Mouse (Mus musculus): ENCODE data around the gene Prdx2. TPM values are rescaled to one million over a fixed set of nuclear protein-coding genes. Genes with fewer than 3 reads are reported as not detected.

Gene Prdx2
- total RNA-seq, 1 experiment, result 328 TPM

- Histone ChIP-seq H3K36me3 (ENCODE audit: control insufficient read depth, insufficient read depth, low read length, poor library complexity, severe bottlenecking) (peaks cover 12% of the 10 kb centered on the region), H3K9ac (ENCODE audit: insufficient read depth, low read depth, low read length, poor library complexity, severe bottlenecking) (peak overlapping the region; percentile 89), H3K4me1 (ENCODE audit: control insufficient read depth in 2 of 2, insufficient read depth in 2 of 2, low read length in 2 of 2, poor library complexity in 1 of 2) (peaks cover 9 to 11% of the 10 kb centered on the region in 2 experiments), H3K27ac (ENCODE audit: insufficient read depth, low read depth, low read length, poor library complexity, severe bottlenecking) (peak overlapping the region; percentile 91), H3K9me3 (ENCODE audit: control insufficient read depth, insufficient read depth, low read depth, low read length) (no peaks in the 10 kb centered on the region), H3K4me3 (ENCODE audit: insufficient read depth in 1 of 2, low read depth in 1 of 2, low read length in 2 of 2, poor library complexity in 1 of 2, severe bottlenecking in 1 of 2) (peak overlapping the region; percentile 75 to 86)
- no peak; the same call in 1 of the 2 replicates for TF ChIP-seq ZNF384 (IDR thresholded peaks at IDR 0.05; ENCODE audit: low read depth, low read length)
- TF ChIP-seq MAFK (IDR thresholded peaks at IDR 0.05; ENCODE audit: insufficient read depth, low read depth, low read length), result no peak
- 0 out of 2 replicates have a peak, but pooled peaks have one; percentile 27 for TF ChIP-seq ZC3H11A (IDR thresholded peaks at IDR 0.05; ENCODE audit: borderline replicate concordance, low read depth, low read length)
- in situ Hi-C loops (cut with MboI; ENCODE audit: low sequenced_read_pairs in 2 of 2, unreplicated experiment in 2 of 2), result no loop called here
- no peak for DNase-seq (ENCODE audit: low read depth, low spot score)
These were observed 20.4 kb downstream of the Prdx2 start for GRCm38 (mm10) chr8:84989810-84990209.

DNA sequence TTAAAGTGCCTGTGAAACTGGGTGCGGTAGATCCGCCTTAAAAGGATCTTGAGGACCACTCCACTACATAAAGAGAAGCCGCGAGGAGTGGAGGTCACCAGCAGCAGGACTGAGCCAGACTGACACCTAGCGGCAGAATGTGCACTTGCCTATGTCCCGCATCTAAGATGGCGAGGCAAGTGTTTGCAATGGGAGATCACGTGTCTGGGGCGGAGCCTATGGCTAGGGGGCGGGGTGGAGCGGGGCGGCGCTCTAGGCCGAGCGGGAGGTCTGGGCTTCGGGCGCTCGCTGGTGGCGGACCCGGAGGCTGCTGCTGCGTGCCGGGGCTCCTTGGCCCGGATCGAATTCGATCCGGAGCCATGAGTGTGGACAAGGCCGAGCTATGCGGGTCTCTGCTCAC, 21.0 kb downstream of the Prdx2 start, which contains the start of gene Hook2:
Gene Hook2 (plus strand): TSS at position 255 of the 400 bp plus-strand sequence.
- H3K9ac ChIP-seq (ENCODE audit: insufficient read depth, low read depth, low read length, poor library complexity, severe bottlenecking), result peak within 1 kb of the TSS; percentile 97
- H3K27ac ChIP-seq (ENCODE audit: insufficient read depth, low read depth, low read length, poor library complexity, severe bottlenecking), result peak within 1 kb of the TSS; percentile 96
- no peak for TF ChIP-seq MAFK (IDR thresholded peaks at IDR 0.05; ENCODE audit: insufficient read depth, low read depth, low read length)
- TF ChIP-seq ZNF384 (IDR thresholded peaks at IDR 0.05; ENCODE audit: low read depth, low read length), result no peak
- 0 out of 2 replicates have a peak, but pooled peaks have one; percentile 38 for TF ChIP-seq HCFC1 (IDR thresholded peaks at IDR 0.05; ENCODE audit: borderline replicate concordance, insufficient read depth, low read length)
- no peak for TF ChIP-seq CHD2 (IDR thresholded peaks at IDR 0.05; ENCODE audit: low read depth, low read length)
- no peak for TF ChIP-seq ZC3H11A (IDR thresholded peaks at IDR 0.05; ENCODE audit: borderline replicate concordance, low read depth, low read length)
- no peaks in the 10 kb centered on the region for H3K9me3 ChIP-seq (ENCODE audit: control insufficient read depth, insufficient read depth, low read depth, low read length)
- in situ Hi-C loops (cut with MboI; ENCODE audit: low sequenced_read_pairs in 2 of 2, unreplicated experiment in 2 of 2), result no loop called here
- H3K4me1 ChIP-seq (ENCODE audit: control insufficient read depth in 2 of 2, insufficient read depth in 2 of 2, low read length in 2 of 2, poor library complexity in 1 of 2), result peaks cover 9 to 13% of the 10 kb centered on the region in 2 experiments
- peak; percentile 98 for DNase-seq (ENCODE audit: low read depth, low spot score)
- peak within 1 kb of the TSS; percentile 86 to 89 for H3K4me3 ChIP-seq (ENCODE audit: insufficient read depth in 1 of 2, low read depth in 1 of 2, low read length in 2 of 2, poor library complexity in 1 of 2, severe bottlenecking in 1 of 2)
- peaks cover 15% of the 10 kb centered on the region for H3K36me3 ChIP-seq (ENCODE audit: control insufficient read depth, insufficient read depth, low read length, poor library complexity, severe bottlenecking)

DNA sequence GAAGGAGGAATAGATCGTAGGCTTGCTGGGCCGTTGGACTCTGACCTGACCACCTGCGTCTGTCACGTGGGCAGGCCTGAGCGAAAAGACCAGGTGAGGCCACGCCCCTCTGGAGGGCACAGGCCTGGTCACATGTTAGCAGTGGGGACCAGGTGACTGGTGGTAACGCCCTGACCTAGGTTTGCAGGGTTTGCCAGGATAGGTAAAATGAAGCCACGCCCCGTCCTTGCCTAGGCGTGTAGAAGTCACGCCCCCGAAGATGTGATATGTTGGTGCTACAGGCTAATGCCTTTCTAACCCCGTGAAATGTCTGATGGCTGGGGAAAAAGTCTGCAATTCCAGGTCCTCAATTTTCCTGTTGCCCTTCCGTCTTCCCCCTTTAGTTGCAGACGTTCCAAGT, 21.4 kb downstream of the Prdx2 start:
- H3K9me3 ChIP-seq (ENCODE audit: control insufficient read depth, insufficient read depth, low read depth, low read length), result no peaks in the 10 kb centered on the region
- peaks cover 9 to 13% of the 10 kb centered on the region in 2 experiments for H3K4me1 ChIP-seq (ENCODE audit: control insufficient read depth in 2 of 2, insufficient read depth in 2 of 2, low read length in 2 of 2, poor library complexity in 1 of 2)
- peaks cover 15% of the 10 kb centered on the region for H3K36me3 ChIP-seq (ENCODE audit: control insufficient read depth, insufficient read depth, low read length, poor library complexity, severe bottlenecking)
- peak overlapping the region; percentile 86 to 89 for H3K4me3 ChIP-seq (ENCODE audit: insufficient read depth in 1 of 2, low read depth in 1 of 2, low read length in 2 of 2, poor library complexity in 1 of 2, severe bottlenecking in 1 of 2)
- H3K27ac ChIP-seq (ENCODE audit: insufficient read depth, low read depth, low read length, poor library complexity, severe bottlenecking), result peak overlapping the region; percentile 96
- in situ Hi-C loops (cut with MboI; ENCODE audit: low sequenced_read_pairs in 2 of 2, unreplicated experiment in 2 of 2), result no loop called here
- DNase-seq (ENCODE audit: low read depth, low spot score), result no peak
- no peak for TF ChIP-seq ZNF384 (IDR thresholded peaks at IDR 0.05; ENCODE audit: low read depth, low read length)
- no peak for TF ChIP-seq CHD2 (IDR thresholded peaks at IDR 0.05; ENCODE audit: low read depth, low read length)
- TF ChIP-seq ZC3H11A (IDR thresholded peaks at IDR 0.05; ENCODE audit: borderline replicate concordance, low read depth, low read length), result no peak
- no peak for TF ChIP-seq HCFC1 (IDR thresholded peaks at IDR 0.05; ENCODE audit: borderline replicate concordance, insufficient read depth, low read length)
- TF ChIP-seq MAFK (IDR thresholded peaks at IDR 0.05; ENCODE audit: insufficient read depth, low read depth, low read length), result no peak
- H3K9ac ChIP-seq (ENCODE audit: insufficient read depth, low read depth, low read length, poor library complexity, severe bottlenecking), result peak overlapping the region; percentile 97

- Histone ChIP-seq H3K36me3 (ENCODE audit: control insufficient read depth, insufficient read depth, low read length, poor library complexity, severe bottlenecking) (peaks cover 32% of the 10 kb centered on the region), H3K4me1 (ENCODE audit: control insufficient read depth in 2 of 2, insufficient read depth in 2 of 2, low read length in 2 of 2, poor library complexity in 1 of 2) (peaks cover 0 to 15% of the 10 kb centered on the region in 2 experiments; a peak in 3 of 4 replicates), H3K4me3 (ENCODE audit: insufficient read depth in 1 of 2, low read depth in 1 of 2, low read length in 2 of 2, poor library complexity in 1 of 2, severe bottlenecking in 1 of 2) (no peak overlapping the region), H3K9ac (ENCODE audit: insufficient read depth, low read depth, low read length, poor library complexity, severe bottlenecking) (no peak overlapping the region), H3K27ac (ENCODE audit: insufficient read depth, low read depth, low read length, poor library complexity, severe bottlenecking) (no peak overlapping the region), H3K9me3 (ENCODE audit: control insufficient read depth, insufficient read depth, low read depth, low read length) (no peaks in the 10 kb centered on the region)
- TF ChIP-seq ZNF384 (IDR thresholded peaks at IDR 0.05; ENCODE audit: low read depth, low read length) (no peak), HCFC1 (IDR thresholded peaks at IDR 0.05; ENCODE audit: borderline replicate concordance, insufficient read depth, low read length) (no peak), ZC3H11A (IDR thresholded peaks at IDR 0.05; ENCODE audit: borderline replicate concordance, low read depth, low read length) (no peak), MAFK (IDR thresholded peaks at IDR 0.05; ENCODE audit: insufficient read depth, low read depth, low read length) (no peak), CHD2 (IDR thresholded peaks at IDR 0.05; ENCODE audit: low read depth, low read length) (no peak)
- in situ Hi-C loops (cut with MboI; ENCODE audit: low sequenced_read_pairs in 2 of 2, unreplicated experiment in 2 of 2), result no loop called here
- DNase-seq (ENCODE audit: low read depth, low spot score), result no peak
These were observed 25.0 kb downstream of the Prdx2 start for GRCm38 (mm10) chr8:84994375-84994774.
